Mouse (Mus musculus) neural tube, embryonic 12.5 days (tissue): ENCODE measurements around the gene Gm14569. TPM values are rescaled to one million over a fixed set of nuclear protein-coding genes. Genes with fewer than 3 reads are reported as not detected.

Experiments used
- ATAC-seq: fragments of 200-750 bp; cut with Nextera tagmentation; 2 replicates; pipeline ENCODE4 v1.8.0; 2017; ENCODE audit warnings: low read depth, mild to moderate bottlenecking, moderate TSS enrichment, moderate library complexity; ENCODE audit not compliant: low FRiP score
- H3K27ac ChIP-seq: fragments of 300-500 bp; sonication (generic); 2 replicates; pipeline ENCODE4 v1.5.1; 2016
- H3K27me3 ChIP-seq: fragments of 300-500 bp; sonication (generic); replicated peaks from 2 replicates; pipeline ENCODE4 v1.6.1; 2016; ENCODE audit warnings: mild to moderate bottlenecking
- H3K36me3 ChIP-seq: fragments of 300-500 bp; sonication (generic); 2 replicates; pipeline ENCODE4 v1.6.1; 2016; ENCODE audit warnings: mild to moderate bottlenecking
- H3K4me1 ChIP-seq: fragments of 300-500 bp; sonication (generic); 2 replicates; pipeline ENCODE4 v1.6.1; 2016
- H3K4me2 ChIP-seq: fragments of 300-500 bp; sonication (generic); replicated peaks from 2 replicates; pipeline ENCODE4 v1.6.1; 2016; ENCODE audit warnings: mild to moderate bottlenecking
- H3K4me3 ChIP-seq: fragments of 300-500 bp; sonication (generic); 2 replicates; pipeline ENCODE4 v1.5.1; 2016
- H3K9ac ChIP-seq: fragments of 300-500 bp; sonication (generic); 2 replicates; pipeline ENCODE4 v1.6.1; 2016; ENCODE audit warnings: mild to moderate bottlenecking
- H3K9me3 ChIP-seq: fragments of 300-500 bp; sonication (generic); 2 replicates; pipeline ENCODE4 v1.6.1; 2016; ENCODE audit warnings: mild to moderate bottlenecking
- WGBS: fragments of 180-500 bp; shearing (Covaris S2); methylation state at CpG from one replicate; pipeline ENCODE4 v1.1.7; 2016; 5-methylcytosine and 5-hydroxymethylcytosine counted together
- microRNA-seq: library from miRNA; unstranded; fragments of <30 nt; microRNA quantifications from one replicate; pipeline ENCODE4, GENCODE M21; 2017
- polyA plus RNA-seq: library from polyadenylated mRNA; unstranded; fragments of >200 nt; fragmentation: Nextera tagmentation; extraction: Ambion mirVana; gene quantifications from 2 replicates; pipeline ENCODE4 v1.2.1, GENCODE M21; 2016

Gene Gm14569
- polyA plus RNA-seq, 1 experiment from 2014 or later, result not detected

GRCm38 (mm10) chrX:36437932-36438331, 53.7 kb downstream of the Gm14569 start:
- no peak overlapping the region for H3K4me3 ChIP-seq
- ATAC-seq, result no peak
- 97% methylated on average over 1 of the region's 1 CpGs for WGBS
- no peak overlapping the region for H3K9ac ChIP-seq
- no peaks in the 10 kb centered on the region for H3K9me3 ChIP-seq
- H3K27ac ChIP-seq, result no peak overlapping the region
- H3K4me1 ChIP-seq, result no peaks in the 10 kb centered on the region
- no peaks in the 10 kb centered on the region for H3K36me3 ChIP-seq
- H3K4me2 ChIP-seq, result no peak overlapping the region
- no peaks in the 10 kb centered on the region for H3K27me3 ChIP-seq

GRCm38 (mm10) chrX:36434993-36435392, 56.6 kb downstream of the Gm14569 start:
- 45% methylated on average over 6 of the region's 6 CpGs for WGBS
- H3K27me3 ChIP-seq, result no peaks in the 10 kb centered on the region
- H3K9ac ChIP-seq, result no peak overlapping the region
- H3K4me1 ChIP-seq, result no peaks in the 10 kb centered on the region
- H3K4me3 ChIP-seq, result no peak overlapping the region
- no peak overlapping the region for H3K4me2 ChIP-seq
- no peak for ATAC-seq
- no peak overlapping the region for H3K27ac ChIP-seq
- no peaks in the 10 kb centered on the region for H3K36me3 ChIP-seq
- no peaks in the 10 kb centered on the region for H3K9me3 ChIP-seq

GRCm38 (mm10) chrX:36419153-36419552, 72.5 kb downstream of the Gm14569 start:
- 78% methylated on average over 3 of the region's 3 CpGs for WGBS
- Histone ChIP-seq H3K4me3 (no peak overlapping the region), H3K27ac (no peak overlapping the region), H3K9ac (no peak overlapping the region), H3K9me3 (no peaks in the 10 kb centered on the region), H3K4me1 (no peaks in the 10 kb centered on the region), H3K36me3 (no peaks in the 10 kb centered on the region), H3K4me2 (no peak overlapping the region), H3K27me3 (no peaks in the 10 kb centered on the region)
- no peak for ATAC-seq

GRCm38 (mm10) chrX:36402316-36402715, 89.3 kb downstream of the Gm14569 start:
- Histone ChIP-seq H3K27ac (no peak overlapping the region), H3K9me3 (no peaks in the 10 kb centered on the region), H3K4me2 (no peak overlapping the region), H3K4me1 (no peaks in the 10 kb centered on the region), H3K4me3 (no peak overlapping the region), H3K27me3 (no peaks in the 10 kb centered on the region), H3K9ac (no peak overlapping the region), H3K36me3 (no peaks in the 10 kb centered on the region)
- ATAC-seq, result no peak
- WGBS, result 67% methylated on average over 6 of the region's 6 CpGs

GRCm38 (mm10) chrX:36400980-36401379, 90.7 kb downstream of the Gm14569 start, which contains the start of gene Gm6268:
Gm6268 (plus strand) TSS chrX:36401280.
- ATAC-seq, result no peak

GRCm38 (mm10) chrX:36393279-36393678, 98.4 kb downstream of the Gm14569 start:
- Histone ChIP-seq H3K27ac (no peak overlapping the region), H3K27me3 (no peaks in the 10 kb centered on the region), H3K4me3 (no peak overlapping the region), H3K4me1 (no peaks in the 10 kb centered on the region), H3K9ac (no peak overlapping the region), H3K36me3 (no peaks in the 10 kb centered on the region), H3K4me2 (no peak overlapping the region), H3K9me3 (no peaks in the 10 kb centered on the region)
- no peak for ATAC-seq
- WGBS, result 64% methylated on average over 6 of the region's 6 CpGs

More at GRCm38 (mm10) chrX:36400980-36401379, 90.7 kb downstream of the Gm14569 start, which contains the start of gene Gm6268:
- Histone ChIP-seq H3K4me3 (no peak within 1 kb of the TSS), H3K36me3 (no peaks in the 10 kb centered on the region), H3K4me1 (no peaks in the 10 kb centered on the region), H3K9ac (no peak within 1 kb of the TSS), H3K27ac (no peak within 1 kb of the TSS), H3K4me2 (no peak within 1 kb of the TSS), H3K27me3 (no peaks in the 10 kb centered on the region), H3K9me3 (no peaks in the 10 kb centered on the region)
- 94% methylated on average over 13 of the region's 13 CpGs for WGBS

GRCm38 (mm10) chrX:36392672-36393071, 99.0 kb downstream of the Gm14569 start:
- Histone ChIP-seq H3K27ac (no peak overlapping the region), H3K4me3 (no peak overlapping the region), H3K36me3 (no peaks in the 10 kb centered on the region), H3K9ac (no peak overlapping the region), H3K9me3 (no peaks in the 10 kb centered on the region), H3K4me1 (no peaks in the 10 kb centered on the region), H3K27me3 (no peaks in the 10 kb centered on the region), H3K4me2 (no peak overlapping the region)
- WGBS, result 75% methylated on average over 6 of the region's 6 CpGs
- no peak for ATAC-seq

GRCm38 (mm10) chrX:36390503-36390902, 101.1 kb downstream of the Gm14569 start:
- H3K9ac ChIP-seq, result no peak overlapping the region
- 80% methylated on average over 2 of the region's 2 CpGs for WGBS
- ATAC-seq, result no peak
- no peaks in the 10 kb centered on the region for H3K9me3 ChIP-seq
- no peak overlapping the region for H3K4me2 ChIP-seq
- no peak overlapping the region for H3K4me3 ChIP-seq
- H3K27ac ChIP-seq, result no peak overlapping the region
- H3K36me3 ChIP-seq, result no peaks in the 10 kb centered on the region
- no peaks in the 10 kb centered on the region for H3K27me3 ChIP-seq
- no peaks in the 10 kb centered on the region for H3K4me1 ChIP-seq

GRCm38 (mm10) chrX:36389971-36390370, 101.7 kb downstream of the Gm14569 start:
- Histone ChIP-seq H3K27me3 (no peaks in the 10 kb centered on the region), H3K27ac (no peak overlapping the region), H3K4me3 (no peak overlapping the region), H3K36me3 (no peaks in the 10 kb centered on the region), H3K9ac (no peak overlapping the region), H3K4me1 (no peaks in the 10 kb centered on the region), H3K9me3 (no peaks in the 10 kb centered on the region), H3K4me2 (no peak overlapping the region)
- no peak for ATAC-seq
- WGBS, result 64% methylated on average over 3 of the region's 3 CpGs

- H3K4me2 ChIP-seq, result no peak overlapping the region
- H3K27me3 ChIP-seq, result no peaks in the 10 kb centered on the region
- H3K9me3 ChIP-seq, result no peaks in the 10 kb centered on the region
- H3K4me1 ChIP-seq, result no peaks in the 10 kb centered on the region
- ATAC-seq, result no peak
- no peak overlapping the region for H3K4me3 ChIP-seq
- no peaks in the 10 kb centered on the region for H3K36me3 ChIP-seq
- no peak overlapping the region for H3K9ac ChIP-seq
- H3K27ac ChIP-seq, result no peak overlapping the region
Measured at GRCm38 (mm10) chrX:36385340-36385739, 106.3 kb downstream of the Gm14569 start.

Small RNAs within 50 kb of the gene (microRNA-seq; reads per million reads assigned to microRNA genes)
- gene Gm44485, result not detected

Other genes with a start within 250 kb of the Gm14569 start
- gene Lonrf3, start 163.5 kb downstream of the Gm14569 start, polyA plus RNA-seq, result 0.74 and 1.1 TPM in 2 replicates
- gene Gm6268, start 90.5 kb downstream of the Gm14569 start, polyA plus RNA-seq, result not detected in 2 replicates
- 393 TPM in 2 replicates for gene Pgrmc1, start 106.4 kb upstream of the Gm14569 start, polyA plus RNA-seq
- gene Akap17b, start 153.6 kb upstream of the Gm14569 start, polyA plus RNA-seq, result 4.0 and 4.2 TPM in 2 replicates